Mouse (Mus musculus) heart, embryonic 14.5 days (tissue): ENCODE results near the gene Ncbp1. TPM values are rescaled to one million over a fixed set of nuclear protein-coding genes. Genes with fewer than 3 reads are reported as not detected.

Experiments
- ATAC-seq: fragments of 200-750 bp; cut with Nextera tagmentation; 2 replicates; pipeline ENCODE4 v1.8.0; 2017; ENCODE audit warnings: low read depth, moderate TSS enrichment; ENCODE audit not compliant: insufficient number of reproducible peaks, insufficient read depth, low FRiP score
- H3K27ac ChIP-seq, 2 experiments: fragments of 200-500 bp in 1 of 2; fragments of 300-500 bp in 1 of 2; sonication (generic) in 1 of 2; replicated peaks in 1 of 2; 2 replicates each; pipeline ENCODE4 v1.5.1; 2012 to 2014; ENCODE audit warnings: low read depth in 2 of 2, low read length in 2 of 2, control low read depth in 1 of 2, mild to moderate bottlenecking in 1 of 2, mixed read lengths in 1 of 2; ENCODE audit not compliant: control insufficient read depth in 1 of 2, insufficient read depth in 1 of 2
- H3K27me3 ChIP-seq: fragments of 300-500 bp; sonication (generic); 2 replicates; pipeline ENCODE4 v1.6.1; 2014; ENCODE audit warnings: mild to moderate bottlenecking, low read length, control low read depth; ENCODE audit not compliant: control insufficient read depth, insufficient read depth
- H3K36me3 ChIP-seq: fragments of 300-500 bp; sonication (generic); 2 replicates; pipeline ENCODE4 v1.6.1; 2014; ENCODE audit warnings: mild to moderate bottlenecking, control low read depth, low read length, mixed read lengths; ENCODE audit not compliant: control insufficient read depth, insufficient read depth
- H3K4me1 ChIP-seq, 2 experiments: fragments of 200-500 bp in 1 of 2; fragments of 300-500 bp in 1 of 2; sonication (generic) in 1 of 2; 2 replicates each; pipeline ENCODE4 v1.6.1; 2012 to 2014; ENCODE audit warnings: low read length in 2 of 2, control low read depth in 1 of 2, mixed read lengths in 1 of 2; ENCODE audit not compliant: control insufficient read depth in 2 of 2, insufficient read depth in 2 of 2
- H3K4me2 ChIP-seq: fragments of 300-500 bp; sonication (generic); 2 replicates; pipeline ENCODE4 v1.6.1; 2014; ENCODE audit warnings: mild to moderate bottlenecking, low read length
- H3K4me3 ChIP-seq, 2 experiments: fragments of 200-500 bp in 1 of 2; fragments of 300-500 bp in 1 of 2; sonication (generic) in 1 of 2; 2 replicates each; pipeline ENCODE4 v1.5.1; 2012 to 2014; ENCODE audit warnings: low read length in 2 of 2, mild to moderate bottlenecking in 2 of 2, control low read depth in 1 of 2, low read depth in 1 of 2, moderate library complexity in 1 of 2; ENCODE audit not compliant: control insufficient read depth in 1 of 2, insufficient read depth in 1 of 2
- H3K9ac ChIP-seq: fragments of 300-500 bp; sonication (generic); 2 replicates; pipeline ENCODE4 v1.6.1; 2014; ENCODE audit warnings: mild to moderate bottlenecking, low read length
- H3K9me3 ChIP-seq: fragments of 300-500 bp; sonication (generic); 2 replicates; pipeline ENCODE4 v1.6.1; 2016; ENCODE audit warnings: low read length, control low read depth; ENCODE audit not compliant: control insufficient read depth
- WGBS: fragments of 180-500 bp; shearing (Covaris S2); extraction: QIAGEN DNeasy Blood & Tissue Kit; methylation state at CpG from one replicate; pipeline ENCODE4 v1.1.7; 2014; 5-methylcytosine and 5-hydroxymethylcytosine counted together
- polyA plus RNA-seq: library from polyadenylated mRNA; unstranded; fragments of >200 nt; fragmentation: Nextera tagmentation; extraction: Ambion mirVana; gene quantifications from 2 replicates; pipeline ENCODE4 v1.2.1, GENCODE M21; 2014

Ncbp1 gene
- polyA plus RNA-seq, 1 experiment from 2014 or later: 41.9 TPM

DNA sequence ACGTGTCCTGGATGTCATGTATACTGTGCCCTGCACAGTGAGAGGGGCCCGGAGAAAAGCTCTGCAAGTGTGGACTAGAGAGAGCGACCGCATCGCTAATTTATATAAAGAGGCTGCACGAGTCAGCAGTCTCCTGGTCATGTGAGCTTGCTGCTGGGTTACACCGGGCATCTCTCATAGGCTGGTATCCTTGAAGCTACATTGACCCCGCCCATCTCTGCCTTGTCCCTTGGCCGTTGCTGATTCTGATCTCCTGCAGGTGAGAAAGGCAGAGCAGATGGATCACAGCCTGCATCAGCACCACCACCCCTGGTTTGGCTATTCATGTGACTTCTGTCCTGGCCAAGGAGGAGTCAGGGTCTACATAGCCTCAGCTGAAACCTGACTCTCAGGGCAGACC lies 39.3 kb upstream of the Ncbp1 start:
- no peak overlapping the region for H3K4me3 ChIP-seq
- 70% methylated on average over 9 of the region's 9 CpGs for WGBS
- H3K9me3 ChIP-seq: no peaks in the 10 kb centered on the region
- no peak for ATAC-seq
- H3K27me3 ChIP-seq: no peaks in the 10 kb centered on the region
- H3K4me1 ChIP-seq: peaks cover 18 to 33% of the 10 kb centered on the region in 2 experiments
- no peak overlapping the region for H3K9ac ChIP-seq
- 0 out of 4 replicates have a peak overlapping the region, but pooled peaks of 1 of the 2 experiments have one; percentile 55 for H3K27ac ChIP-seq
- H3K4me2 ChIP-seq: no peak overlapping the region
- peaks cover 95% of the 10 kb centered on the region for H3K36me3 ChIP-seq

GRCm38 (mm10) chr4:46100539-46100938 lies 37.9 kb upstream of the Ncbp1 start:
- 25% methylated on average over 7 of the region's 7 CpGs for WGBS
- no peaks in the 10 kb centered on the region for H3K9me3 ChIP-seq
- peaks cover 14 to 28% of the 10 kb centered on the region in 2 experiments for H3K4me1 ChIP-seq
- no peaks in the 10 kb centered on the region for H3K27me3 ChIP-seq
- H3K4me2 ChIP-seq: no peak overlapping the region
- ATAC-seq: no peak
- peak overlapping the region; percentile 16 to 55; a peak in 2 of 4 replicates for H3K27ac ChIP-seq
- no peak overlapping the region; the same call in 1 of the 2 replicates for H3K9ac ChIP-seq
- peaks cover 93% of the 10 kb centered on the region for H3K36me3 ChIP-seq
- no peak overlapping the region for H3K4me3 ChIP-seq

DNA sequence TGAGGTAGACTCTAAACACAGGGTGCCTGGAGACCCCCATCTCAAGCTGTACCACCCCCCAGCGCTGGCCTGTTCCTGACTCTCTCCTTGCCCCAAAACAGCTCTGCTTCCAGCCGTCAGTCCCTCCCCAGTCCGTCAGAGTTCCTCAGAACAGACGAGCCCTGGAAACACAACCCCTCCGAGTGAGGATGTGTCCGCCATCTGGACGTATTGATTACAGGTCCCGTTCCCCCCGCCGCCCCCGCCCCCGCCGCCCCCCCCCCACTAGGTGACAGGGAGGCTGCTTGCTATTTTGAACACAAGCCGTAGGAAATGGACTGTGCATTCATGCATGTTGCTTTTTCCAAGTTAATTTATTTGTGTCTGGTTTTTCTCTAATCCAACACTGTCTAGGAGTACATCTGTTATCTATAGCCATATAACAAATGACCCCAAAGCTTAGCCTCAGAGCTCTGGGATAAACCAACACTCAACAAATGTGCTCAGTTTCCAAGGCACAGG lies 37.2 kb upstream of the Ncbp1 start:
- Histone ChIP-seq H3K36me3 (peaks cover 93% of the 10 kb centered on the region), H3K4me1 (peaks cover 14 to 28% of the 10 kb centered on the region in 2 experiments), H3K27ac (peak overlapping the region; percentile 10 to 55; a peak in 3 of 4 replicates), H3K27me3 (no peaks in the 10 kb centered on the region), H3K9me3 (no peaks in the 10 kb centered on the region), H3K4me2 (no peak overlapping the region), H3K9ac (no peak overlapping the region), H3K4me3 (no peak overlapping the region)
- 18% methylated on average over 14 of the region's 14 CpGs for WGBS
- ATAC-seq: no peak

DNA sequence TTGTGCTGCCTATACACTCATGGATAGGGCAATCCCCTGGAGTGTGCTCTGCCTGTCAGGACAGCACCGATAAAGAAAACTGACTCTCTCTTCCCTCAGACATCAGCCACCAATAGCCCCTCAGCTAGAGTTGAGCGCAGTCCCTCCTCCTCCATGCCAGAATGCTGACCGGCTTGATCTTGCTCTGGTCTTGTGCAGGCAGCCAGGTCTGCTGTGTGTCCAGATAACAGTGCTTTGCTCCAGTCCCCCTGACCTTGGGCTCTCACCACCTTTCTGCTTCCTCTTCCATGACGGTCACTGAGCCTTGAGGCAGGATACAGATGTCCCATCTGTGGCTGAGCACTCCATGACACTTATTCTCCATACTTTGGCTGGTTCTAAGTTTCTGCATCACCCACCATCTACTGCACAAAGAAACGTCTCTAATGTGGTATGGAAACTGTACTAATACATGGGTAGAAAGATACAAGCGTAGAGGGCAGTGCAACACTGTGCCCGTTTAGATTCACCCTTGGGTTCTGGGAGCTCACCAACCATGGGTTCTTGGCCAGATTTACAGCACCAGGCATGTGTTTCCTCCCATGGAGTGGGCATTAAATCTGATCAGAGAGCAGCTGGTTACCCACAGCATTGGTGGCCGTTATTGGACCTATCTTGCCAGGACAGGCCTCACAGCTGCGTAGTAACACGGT lies 36.2 kb upstream of the Ncbp1 start:
- WGBS: 74% methylated on average over 10 of the region's 10 CpGs
- Histone ChIP-seq H3K27me3 (no peaks in the 10 kb centered on the region), H3K4me3 (no peak overlapping the region), H3K9me3 (no peaks in the 10 kb centered on the region), H3K36me3 (peaks cover 93% of the 10 kb centered on the region), H3K27ac (no peak overlapping the region), H3K4me2 (no peak overlapping the region), H3K4me1 (peaks cover 14 to 28% of the 10 kb centered on the region in 2 experiments), H3K9ac (no peak overlapping the region)
- ATAC-seq: no peak

DNA sequence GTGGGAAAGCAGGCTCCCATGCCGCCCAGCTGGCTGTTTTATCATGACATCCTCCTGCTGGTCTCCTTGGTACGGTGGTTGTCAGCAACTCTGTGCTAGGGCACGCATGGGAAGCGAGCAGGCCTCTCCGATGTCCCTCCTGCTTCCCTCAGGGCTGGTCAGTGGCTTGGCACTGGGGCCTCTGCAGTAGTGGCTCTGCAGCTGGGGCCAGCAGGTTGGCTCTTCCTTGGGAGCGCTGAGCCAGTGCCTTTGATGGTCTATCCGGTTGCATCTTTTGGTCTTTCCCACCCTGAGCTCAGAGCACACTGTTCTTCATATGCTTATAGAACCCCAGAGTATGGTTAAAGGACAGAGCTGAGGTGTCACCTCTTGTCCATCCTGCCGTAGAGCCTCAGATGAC lies 28.3 kb upstream of the Ncbp1 start:
- WGBS: 68% methylated on average over 8 of the region's 8 CpGs
- no peak overlapping the region for H3K4me3 ChIP-seq
- H3K27me3 ChIP-seq: no peaks in the 10 kb centered on the region
- ATAC-seq: no peak
- H3K4me1 ChIP-seq: peaks cover 3% of the 10 kb centered on the region in 2 experiments; a peak in 3 of 4 replicates
- H3K9me3 ChIP-seq: no peaks in the 10 kb centered on the region
- H3K9ac ChIP-seq: no peak overlapping the region
- H3K4me2 ChIP-seq: no peak overlapping the region
- H3K27ac ChIP-seq: no peak overlapping the region
- H3K36me3 ChIP-seq: peaks cover 99% of the 10 kb centered on the region

GRCm38 (mm10) chr4:46111361-46111760 lies 27.1 kb upstream of the Ncbp1 start:
- Histone ChIP-seq H3K4me2 (no peak overlapping the region), H3K4me1 (peaks cover 3 to 6% of the 10 kb centered on the region in 2 experiments; a peak in 3 of 4 replicates), H3K27me3 (no peaks in the 10 kb centered on the region), H3K36me3 (peaks cover 99% of the 10 kb centered on the region), H3K27ac (no peak overlapping the region), H3K9me3 (no peaks in the 10 kb centered on the region), H3K4me3 (no peak overlapping the region), H3K9ac (no peak overlapping the region)
- WGBS: 52% methylated on average over 3 of the region's 3 CpGs
- ATAC-seq: no peak

GRCm38 (mm10) chr4:46115308-46115707 lies 23.1 kb upstream of the Ncbp1 start:
- Histone ChIP-seq H3K9ac (no peak overlapping the region), H3K4me2 (no peak overlapping the region), H3K4me3 (no peak overlapping the region), H3K27ac (no peak overlapping the region), H3K4me1 (peaks cover 5 to 6% of the 10 kb centered on the region in 2 experiments; a peak in 3 of 4 replicates), H3K27me3 (no peaks in the 10 kb centered on the region), H3K9me3 (no peaks in the 10 kb centered on the region), H3K36me3 (peaks cover 99% of the 10 kb centered on the region)
- ATAC-seq: no peak
- WGBS: 67% methylated on average over 1 of the region's 1 CpGs
